Mouse (Mus musculus) Muller cell, postnatal 12 days (primary cell): ENCODE measurements around the gene Pafah1b3.
A peak's percentile ranks its signal among the peaks of the same experiment; 100 is the strongest.
"Not testable (repeated sequence)": the region's sequence is repeated elsewhere in the genome, so short reads cannot be mapped to it uniquely, and the experiment has no call there.

Experiments used
- DNase-seq: peaks from one replicate; pipeline ENCODE4 v3.0.0-alpha.2; 2015; ENCODE audit errors: inconsistent ontology term

Pafah1b3 gene

DNA sequence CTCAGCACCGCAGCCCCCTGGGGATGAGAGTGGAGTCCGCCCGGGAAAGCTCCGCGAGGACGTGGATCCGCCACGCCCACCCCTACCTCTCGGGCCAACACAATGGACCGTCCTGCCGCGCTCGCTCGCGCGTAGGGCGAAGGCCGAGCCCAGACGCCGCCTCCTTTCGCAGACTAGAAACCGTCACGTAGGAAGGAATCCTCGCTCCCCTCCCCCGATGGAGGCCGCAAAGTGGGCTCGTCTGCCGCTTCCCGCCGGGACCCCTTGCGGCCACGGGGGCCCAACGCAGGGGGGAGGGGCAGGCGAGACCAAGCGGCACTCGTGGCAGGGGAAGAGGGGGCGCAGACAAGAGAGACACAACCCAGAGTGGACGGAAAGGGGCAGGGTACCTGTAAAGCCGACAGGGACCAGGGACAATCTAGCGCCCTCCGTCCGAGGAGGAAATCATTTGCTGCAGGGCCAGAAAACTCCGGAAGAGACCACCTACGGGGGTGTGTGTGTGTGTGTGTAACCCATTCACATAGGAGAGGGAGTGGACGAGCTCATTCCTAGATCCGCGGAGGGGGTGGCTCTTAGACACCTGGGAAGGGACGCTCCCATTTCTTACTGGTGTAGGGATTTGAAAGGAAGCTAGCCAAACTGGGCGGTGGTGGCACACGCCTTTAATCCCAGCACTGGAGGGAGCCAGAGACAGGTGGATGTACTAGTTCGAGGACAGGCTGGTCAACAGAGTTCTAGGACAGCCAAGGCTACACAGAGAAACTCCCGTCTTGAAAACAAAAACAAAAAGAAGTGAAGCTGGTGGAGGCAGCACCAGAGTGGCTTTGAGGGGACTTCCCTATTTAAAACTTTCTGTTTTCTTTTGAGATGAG is at the start of gene Pafah1b3:
Gene Pafah1b3, minus strand, starts transcription at position 533 of the 872 bp plus-strand sequence.
- DNase-seq = peak; percentile 93

- no peak for DNase-seq
Observed at GRCm38 (mm10) chr7:25341000-25341784, 43.4 kb upstream of the Pafah1b3 start.

DNA sequence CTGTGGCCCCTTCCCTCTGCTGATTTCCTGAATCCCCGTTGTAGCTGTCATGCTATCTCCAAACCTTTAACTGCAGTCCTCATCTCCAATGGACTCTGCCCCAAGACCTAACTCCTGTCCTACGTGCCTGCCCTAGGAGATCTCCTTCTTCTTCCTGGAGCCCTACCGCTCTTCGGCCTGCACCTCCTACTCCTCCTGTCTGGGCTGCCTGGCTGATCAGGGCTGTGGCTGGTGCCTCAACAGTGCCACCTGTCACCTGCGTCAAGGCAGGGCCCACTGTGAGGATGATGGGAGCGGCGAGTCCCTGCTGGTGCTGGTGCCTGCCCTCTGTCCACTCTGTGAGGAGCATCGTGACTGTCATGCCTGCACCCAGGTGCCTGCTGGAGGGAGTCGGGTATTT is 41.5 kb upstream of the Pafah1b3 start:
- DNase-seq = no peak

DNA sequence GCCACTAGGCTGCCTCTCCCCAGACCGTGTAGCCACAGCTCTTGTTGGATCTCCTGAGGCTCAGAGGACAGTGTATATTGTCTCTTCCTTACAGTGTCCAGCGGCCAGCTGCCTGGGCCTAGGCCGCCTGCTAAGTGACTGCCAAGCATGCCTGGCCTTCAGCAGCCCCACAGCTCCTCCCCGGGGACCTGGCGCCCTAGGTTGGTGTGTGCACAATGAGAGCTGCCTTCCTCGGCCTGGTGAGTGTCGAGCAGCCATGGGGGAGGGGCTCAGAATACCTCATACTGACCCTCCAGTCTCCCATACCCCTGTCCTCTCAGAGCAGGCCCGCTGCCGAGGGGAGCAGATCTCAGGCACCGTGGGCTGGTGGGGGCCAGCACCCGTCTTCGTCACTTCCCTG is 36.7 kb upstream of the Pafah1b3 start:
- DNase-seq = no peak

DNA sequence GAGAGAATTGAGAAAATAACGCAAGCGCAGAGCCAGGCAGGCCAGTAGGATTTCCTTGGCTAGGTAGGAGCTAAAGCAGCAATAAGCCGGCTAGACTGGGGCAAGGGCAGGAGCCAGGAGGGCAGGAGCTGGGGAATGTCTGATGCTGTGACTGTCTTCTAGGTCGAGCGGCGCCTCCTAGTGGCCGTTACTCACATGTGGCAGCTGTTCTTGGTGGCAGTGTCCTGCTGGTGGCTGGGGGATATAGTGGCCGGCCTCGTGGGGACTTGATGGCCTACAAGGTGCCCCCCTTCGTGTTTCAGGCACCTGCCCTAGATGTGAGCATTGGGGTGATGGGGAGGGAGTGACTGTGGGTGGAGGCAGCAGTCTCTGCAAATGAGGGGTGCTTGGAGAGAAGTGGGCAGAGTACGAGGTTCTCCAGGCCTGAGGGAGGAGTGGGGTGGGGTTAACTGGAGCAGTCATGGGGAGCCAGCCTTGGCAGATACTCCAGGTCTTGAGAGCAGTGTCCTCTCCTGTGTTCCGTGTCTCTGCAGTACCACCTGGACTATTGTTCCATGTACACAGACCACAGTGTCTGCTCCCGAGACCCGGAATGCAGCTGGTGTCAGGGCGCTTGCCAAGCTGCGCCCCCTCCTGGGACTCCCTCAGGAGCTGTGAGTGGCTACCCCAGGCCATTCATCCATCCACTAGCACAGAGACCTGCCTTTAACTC is 36.0 kb upstream of the Pafah1b3 start:
- DNase-seq = peak; percentile 73

- no peak for DNase-seq
Observed at GRCm38 (mm10) chr7:25326233-25326632, 28.4 kb upstream of the Pafah1b3 start.

GRCm38 (mm10) chr7:25325431-25325830 is 27.6 kb upstream of the Pafah1b3 start:
- DNase-seq = not testable (repeated sequence)

DNA sequence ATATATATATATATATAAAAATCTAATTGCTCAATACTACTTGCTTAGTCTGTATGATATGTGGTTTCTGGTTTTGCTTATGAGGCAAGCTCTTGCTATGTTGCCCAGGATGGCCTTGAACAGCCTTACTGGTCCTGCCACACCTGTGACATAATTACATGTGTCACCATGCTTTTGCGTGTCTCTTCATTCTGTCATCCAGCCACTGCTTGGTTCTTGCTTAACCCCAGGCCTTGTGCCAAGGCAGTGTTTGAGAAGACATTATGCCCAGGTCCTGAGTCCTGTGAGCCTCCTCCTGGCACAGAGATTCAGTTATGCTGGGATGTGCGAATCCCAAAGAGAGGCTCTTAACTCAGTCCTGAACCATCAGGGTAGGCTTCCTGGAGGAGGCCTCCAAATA is 25.4 kb upstream of the Pafah1b3 start:
- DNase-seq = no peak

GRCm38 (mm10) chr7:25322058-25322484 is 24.3 kb upstream of the Pafah1b3 start:
- peak; percentile 43 for DNase-seq

DNA sequence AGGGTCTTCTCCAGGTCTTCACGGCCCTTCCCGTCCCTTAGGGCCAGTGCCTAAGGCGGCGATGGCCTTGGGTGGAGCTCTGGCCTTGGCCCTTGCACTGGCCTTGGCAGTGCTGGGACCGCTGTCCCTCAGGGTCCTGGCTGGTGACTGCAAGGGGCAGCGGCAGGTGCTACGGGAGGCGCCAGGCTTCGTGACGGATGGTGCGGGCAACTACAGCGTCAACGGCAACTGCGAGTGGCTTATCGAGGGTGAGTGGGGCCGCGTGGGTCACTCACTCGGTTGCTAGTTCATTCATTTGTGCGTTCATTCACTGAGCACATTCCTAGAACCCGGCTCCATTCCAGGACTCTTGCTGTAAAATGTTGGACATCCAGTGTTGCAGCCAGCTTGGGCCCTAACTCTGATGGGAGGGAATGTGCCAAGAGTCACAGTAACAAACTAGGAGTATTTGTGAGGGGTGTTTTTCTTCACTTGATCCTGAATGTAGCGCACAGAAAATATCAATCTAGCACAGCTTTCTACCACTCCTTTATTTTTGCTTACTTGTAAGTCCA is 19.7 kb upstream of the Pafah1b3 start:
- DNase-seq = peak; percentile 49

DNA sequence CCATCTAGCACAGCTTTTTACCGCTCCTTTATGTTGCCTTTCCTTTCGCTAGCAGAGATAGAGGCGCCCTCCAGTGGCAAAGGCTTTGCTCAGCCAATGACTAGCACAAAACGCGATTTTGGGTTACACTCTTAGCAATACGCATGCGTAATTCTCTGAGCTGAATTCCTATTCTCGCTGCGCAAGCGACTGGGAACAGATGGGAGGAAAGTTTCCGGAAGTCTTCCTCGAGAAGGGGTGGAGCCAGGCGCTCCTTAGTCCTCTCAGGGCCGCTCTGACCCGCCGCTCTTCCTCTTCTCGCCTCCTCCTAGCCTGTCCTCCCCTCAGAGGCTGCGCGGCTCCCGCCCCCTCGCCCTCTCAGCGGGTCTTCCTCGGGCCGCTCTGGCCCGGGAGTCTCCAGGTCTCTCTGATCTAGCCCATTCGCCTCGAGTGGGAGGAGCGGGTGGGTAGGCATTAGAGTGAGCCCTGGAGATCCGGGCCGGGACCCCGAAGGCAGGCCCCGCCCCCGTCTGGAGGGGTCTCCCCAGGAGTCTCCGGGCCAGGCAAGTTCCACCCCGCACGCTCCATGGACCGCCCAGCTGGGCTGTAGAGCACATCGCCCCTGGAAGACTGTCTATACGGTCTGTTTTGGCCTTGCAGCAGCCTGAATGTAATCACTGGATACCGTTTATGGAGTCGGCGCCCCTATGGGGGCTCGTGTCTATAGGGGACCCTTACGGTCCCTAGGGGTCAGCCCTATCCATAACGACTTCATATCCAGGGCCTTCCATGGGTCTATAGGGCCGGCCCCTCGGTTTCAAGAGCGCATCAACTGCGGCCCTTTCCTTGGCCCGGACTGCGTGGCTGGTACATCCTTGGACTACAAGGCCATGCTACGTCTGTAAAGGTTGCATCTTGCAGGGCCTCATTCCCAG is 19.0 kb upstream of the Pafah1b3 start, which contains the start of gene Megf8:
Gene Megf8, plus strand, starts transcription at position 633 of the 914 bp plus-strand sequence.
- DNase-seq = peak; percentile 98

DNA sequence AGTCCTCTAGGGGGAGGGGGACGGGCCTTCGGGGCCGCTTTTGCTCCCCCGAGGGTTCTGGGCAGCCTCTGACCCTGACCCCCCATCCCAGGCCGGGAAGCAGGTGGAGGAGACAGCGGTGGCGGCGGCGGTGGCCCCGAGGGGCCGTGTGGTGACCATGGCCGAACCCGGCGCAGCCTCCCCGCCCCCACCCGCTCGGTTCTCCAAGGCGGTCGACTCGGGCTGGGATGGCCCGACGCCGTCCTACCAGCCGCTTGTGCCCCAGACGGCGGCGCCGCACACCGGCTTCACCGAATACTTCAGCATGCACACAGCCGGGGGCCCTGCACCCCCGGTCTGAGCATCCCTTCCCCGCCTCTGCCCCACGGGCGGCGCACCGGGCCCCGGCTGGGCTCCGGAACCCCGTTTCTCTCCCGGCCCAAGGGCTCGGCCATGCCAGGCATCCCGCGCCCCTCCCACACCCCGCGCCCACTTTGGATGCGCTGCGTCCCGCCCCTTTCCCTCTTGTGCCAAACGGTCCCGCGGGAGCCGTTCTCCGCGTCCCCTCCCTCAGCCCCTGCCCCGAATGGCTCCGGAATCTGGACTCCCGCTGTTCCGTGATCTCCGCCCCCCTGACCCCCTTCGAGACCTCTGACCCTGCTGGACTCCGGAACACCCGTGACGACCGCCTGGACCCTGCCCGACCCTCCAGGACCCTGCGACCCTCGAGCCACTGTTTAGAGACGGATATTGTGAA is 17.7 kb upstream of the Pafah1b3 start:
- DNase-seq = peak; percentile 40

- DNase-seq = no peak
Observed at GRCm38 (mm10) chr7:25314606-25315305, 17.0 kb upstream of the Pafah1b3 start.

GRCm38 (mm10) chr7:25313325-25313724 is 15.5 kb upstream of the Pafah1b3 start:
- DNase-seq = no peak

DNA sequence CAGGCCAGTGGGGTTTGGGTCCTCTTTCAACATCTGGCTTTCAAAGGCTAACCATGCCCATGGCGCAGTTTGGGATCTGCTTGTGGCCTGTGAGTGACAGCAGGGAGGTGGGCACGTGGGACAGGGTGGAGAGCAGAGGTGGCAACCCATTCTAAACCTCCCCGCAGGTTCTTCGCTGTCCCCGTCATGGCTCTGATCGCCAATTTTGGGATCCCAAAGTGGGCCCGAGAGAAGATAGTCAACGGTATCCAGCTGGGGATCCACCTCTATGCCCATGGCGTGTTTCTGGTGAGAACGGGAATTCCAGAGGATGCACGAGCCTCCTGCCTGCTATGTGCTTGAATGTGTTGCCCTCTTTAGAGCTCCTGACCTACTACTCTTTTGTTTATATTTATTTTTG is 13.4 kb upstream of the Pafah1b3 start:
- DNase-seq = no peak

GRCm38 (mm10) chr7:25309425-25309824 is 11.6 kb upstream of the Pafah1b3 start:
- DNase-seq = no peak

DNA sequence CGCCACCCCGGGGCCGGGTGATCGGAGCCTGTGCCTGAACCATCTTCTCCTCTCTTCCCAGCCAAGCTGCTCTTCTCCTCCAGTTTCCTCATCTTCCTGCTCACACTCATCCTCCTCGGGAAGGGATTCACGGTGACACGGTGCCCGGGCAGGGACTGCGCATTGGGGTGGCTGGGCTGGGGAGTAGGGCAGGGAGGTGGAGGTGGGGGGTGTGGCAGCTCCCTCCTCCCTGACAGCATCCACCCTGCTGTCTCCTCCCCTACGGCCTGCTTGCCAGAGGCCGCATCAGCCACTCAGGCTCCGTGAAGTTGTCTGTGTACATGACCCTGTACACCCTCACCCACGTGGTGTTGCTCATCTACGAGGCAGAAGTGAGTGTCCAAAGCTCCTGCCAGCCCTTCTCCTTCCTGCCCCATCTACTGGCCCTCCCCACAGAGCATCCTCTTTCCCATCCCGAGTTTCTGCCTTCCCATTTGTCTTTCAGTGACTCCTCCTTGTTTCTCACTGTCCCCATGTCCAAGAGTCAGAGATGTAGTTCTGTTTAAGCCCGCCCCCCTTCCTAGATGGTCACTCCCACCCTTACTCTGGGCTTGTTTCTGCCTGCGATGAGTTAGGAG is 11.0 kb upstream of the Pafah1b3 start:
- no peak for DNase-seq

- DNase-seq = no peak
Observed at GRCm38 (mm10) chr7:25306614-25306996, 8.8 kb upstream of the Pafah1b3 start.
